Mouse (Mus musculus): Measurements from ENCODE around the gene Ccdc7a. TPM values are rescaled to one million over a fixed set of nuclear protein-coding genes. Genes with fewer than 3 reads are reported as not detected.

Ccdc7a gene
- polyA plus RNA-seq, 1 experiment from 2014 or later, result not detected

- H3K36me3 ChIP-seq (replicated peaks), result no peaks in the 10 kb centered on the region
- H3K4me1 ChIP-seq, result peaks cover 16% of the 10 kb centered on the region
- peak; percentile 17 for DNase-seq (ENCODE audit: low spot score)
- WGBS, result 13% methylated on average over 25 of the region's 25 CpGs
- peak overlapping the region; percentile 89 for H3K4me3 ChIP-seq
- H3K27ac ChIP-seq (replicated peaks), result peak overlapping the region; percentile 100
- H3K27me3 ChIP-seq (replicated peaks; ENCODE audit: low read depth, poor library complexity, severe bottlenecking), result no peaks in the 10 kb centered on the region
- no peaks in the 10 kb centered on the region for H3K9me3 ChIP-seq
Observed at GRCm38 (mm10) chr8:128684609-128685506, 380.5 kb downstream of the Ccdc7a start.

Other genes with a start within 250 kb of the Ccdc7a start
- not detected in 2 replicates for gene Ccdc7b, start 1.6 kb upstream of the Ccdc7a start, polyA plus RNA-seq (2016; fragmentation: Nextera tagmentation; extraction: Ambion mirVana)
- gene Gm10999, start 66.1 kb upstream of the Ccdc7a start, polyA plus RNA-seq (2016; fragmentation: Nextera tagmentation; extraction: Ambion mirVana), result not detected in 2 replicates
- 22.9 and 23.4 TPM in 2 replicates for gene 2610044O15Rik8, start 168.9 kb upstream of the Ccdc7a start, polyA plus RNA-seq (2016; fragmentation: Nextera tagmentation; extraction: Ambion mirVana)

Measured in embryonic facial prominence, embryonic 10.5 days (tissue).